Mouse (Mus musculus) CH12.LX (cell line): ENCODE data around the gene Pou5f1. TPM values are rescaled to one million over a fixed set of nuclear protein-coding genes. Genes with fewer than 3 reads are reported as not detected.

Source experiments
- DNase-seq: peaks from one replicate; pipeline ENCODE4 v3.0.0-alpha.2; 2013; ENCODE audit errors: extremely low read depth
- H3K27ac ChIP-seq: 2 replicates; pipeline ENCODE4 v1.5.1; 2012; ENCODE audit warnings: low read depth, mild to moderate bottlenecking, control low read depth, moderate library complexity; ENCODE audit not compliant: insufficient read depth
- H3K27me3 ChIP-seq: replicated peaks from 2 replicates; pipeline ENCODE3; 2012; ENCODE audit warnings: inconsistent platforms
- H3K36me3 ChIP-seq, 2 experiments: replicated peaks in 1 of 2; 2 replicates each; pipeline versions ENCODE3 to v1.6.1; 2012; ENCODE audit warnings: inconsistent platforms in 1 of 2, low read length in 1 of 2, mild to moderate bottlenecking in 1 of 2, mixed read lengths in 1 of 2, moderate library complexity in 1 of 2; ENCODE audit not compliant: control insufficient read depth in 1 of 2, insufficient read depth in 1 of 2
- H3K4me1 ChIP-seq, 2 experiments: 2 replicates each; pipeline ENCODE4 v1.6.1; 2012; ENCODE audit warnings: inconsistent platforms in 1 of 2, moderate library complexity in 1 of 2; ENCODE audit not compliant: insufficient read depth in 2 of 2, control insufficient read depth in 1 of 2
- H3K4me2 ChIP-seq: 2 replicates; pipeline ENCODE4 v1.6.1; 2012; ENCODE audit warnings: low read depth, mild to moderate bottlenecking, control low read depth; ENCODE audit not compliant: poor library complexity, insufficient read depth, severe bottlenecking
- H3K4me3 ChIP-seq, 3 experiments: fragments of 150-350 bp in 1 of 3; sonication (generic) in 1 of 3; replicated peaks in 1 of 3; 2 replicates each; pipeline versions ENCODE3 to v1.5.1; 2011 to 2012; ENCODE audit warnings: low read depth in 2 of 3, low read length in 2 of 3, mild to moderate bottlenecking in 2 of 3, moderate library complexity in 2 of 3, control low read depth in 1 of 3, improper control_type of control experiment in 1 of 3, inconsistent platforms in 1 of 3, mixed read lengths in 1 of 3; ENCODE audit not compliant: poor library complexity in 1 of 3
- H3K79me2 ChIP-seq: replicated peaks from 2 replicates; pipeline ENCODE4 v1.6.1; 2012; ENCODE audit warnings: mild to moderate bottlenecking, moderate library complexity; ENCODE audit not compliant: control insufficient read depth, poor library complexity, insufficient read depth, severe bottlenecking; ENCODE audit errors: extremely low read depth
- H3K9ac ChIP-seq: 2 replicates; pipeline ENCODE4 v1.6.1; 2012; ENCODE audit warnings: low read depth, mild to moderate bottlenecking, control low read depth, moderate library complexity; ENCODE audit not compliant: insufficient read depth
- H3K9me3 ChIP-seq: replicated peaks from 2 replicates; pipeline ENCODE3; 2012; ENCODE audit warnings: low read length, inconsistent platforms, mixed read lengths
- CHD1 ChIP-seq: IDR thresholded peaks from 2 replicates; pipeline ENCODE4 v1.6.1; 2012; ENCODE audit warnings: low read depth, low read length, improper control_type of control experiment, inconsistent platforms
- CHD2 ChIP-seq: IDR thresholded peaks from 2 replicates; pipeline ENCODE4 v1.6.1; 2011; ENCODE audit warnings: low read length, improper control_type of control experiment
- CTCF ChIP-seq, 2 experiments: IDR thresholded peaks in 1 of 2; conservative IDR thresholded peaks in 1 of 2; 2 replicates each; pipeline ENCODE4 v1.5.1; 2011 to 2012; ENCODE audit warnings: low read depth in 2 of 2, low read length in 2 of 2, improper control_type of control experiment in 1 of 2, inconsistent platforms in 1 of 2, mild to moderate bottlenecking in 1 of 2, moderate library complexity in 1 of 2
- ELF1 ChIP-seq: IDR thresholded peaks from 2 replicates; pipeline ENCODE4 v1.6.1; 2014; ENCODE audit warnings: low read depth, mild to moderate bottlenecking, inconsistent platforms, low read length, improper control_type of control experiment
- EP300 ChIP-seq: IDR thresholded peaks from 2 replicates; pipeline ENCODE4 v1.6.1; 2011; ENCODE audit warnings: low read length, improper control_type of control experiment
- ETS1 ChIP-seq: conservative IDR thresholded peaks from 2 replicates; pipeline ENCODE4 v1.6.1; 2012; ENCODE audit warnings: low read depth, mild to moderate bottlenecking, inconsistent platforms, low read length, improper control_type of control experiment, moderate library complexity
- HCFC1 ChIP-seq: IDR thresholded peaks from 2 replicates; pipeline ENCODE4 v1.6.1; 2012; ENCODE audit warnings: low read depth, mild to moderate bottlenecking, inconsistent platforms, low read length, improper control_type of control experiment
- IRF4 ChIP-seq: IDR thresholded peaks from 2 replicates; pipeline ENCODE4 v1.6.1; 2014; ENCODE audit warnings: low read depth, mild to moderate bottlenecking, inconsistent platforms, low read length, improper control_type of control experiment
- KAT2A ChIP-seq: IDR thresholded peaks from 2 replicates; pipeline ENCODE4 v1.6.1; 2012; ENCODE audit warnings: low read length, improper control_type of control experiment, inconsistent platforms; ENCODE audit not compliant: insufficient replicate concordance
- MAFK ChIP-seq: IDR thresholded peaks from 2 replicates; pipeline ENCODE4 v1.6.1; 2011; ENCODE audit warnings: low read length, improper control_type of control experiment; ENCODE audit not compliant: insufficient replicate concordance
- MEF2A ChIP-seq: IDR thresholded peaks from 2 replicates; pipeline ENCODE4 v1.6.1; 2014; ENCODE audit warnings: low read depth, mild to moderate bottlenecking, inconsistent platforms, low read length, improper control_type of control experiment, borderline replicate concordance
- MXI1 ChIP-seq: IDR thresholded peaks from 2 replicates; pipeline ENCODE4 v1.6.1; 2011; ENCODE audit warnings: mild to moderate bottlenecking, low read depth, low read length, improper control_type of control experiment
- NRF1 ChIP-seq: IDR thresholded peaks from 2 replicates; pipeline ENCODE4 v1.6.1; 2014; ENCODE audit warnings: low read depth, mild to moderate bottlenecking, inconsistent platforms, low read length, improper control_type of control experiment, moderate library complexity
- POLR2AphosphoS2 ChIP-seq: IDR thresholded peaks from 2 replicates; pipeline ENCODE4 v1.6.1; 2011; ENCODE audit warnings: low read depth, low read length, improper control_type of control experiment
- RAD21 ChIP-seq: IDR thresholded peaks from 2 replicates; pipeline ENCODE4 v1.6.1; 2011; ENCODE audit warnings: low read depth, mild to moderate bottlenecking, low read length, improper control_type of control experiment, moderate library complexity
- RCOR1 ChIP-seq: conservative IDR thresholded peaks from 2 replicates; pipeline ENCODE4 v1.6.1; 2012; ENCODE audit warnings: low read depth, mild to moderate bottlenecking, inconsistent platforms, low read length, improper control_type of control experiment
- SMC3 ChIP-seq: IDR thresholded peaks from 2 replicates; pipeline ENCODE4 v1.6.1; 2011; ENCODE audit warnings: low read depth, low read length, improper control_type of control experiment
- USF2 ChIP-seq: conservative IDR thresholded peaks from 2 replicates; pipeline ENCODE4 v1.6.1; 2011; ENCODE audit warnings: low read depth, low read length, improper control_type of control experiment
- ZC3H11A ChIP-seq: IDR thresholded peaks from 2 replicates; pipeline ENCODE4 v1.6.1; 2012; ENCODE audit warnings: low read depth, mild to moderate bottlenecking, inconsistent platforms, low read length, improper control_type of control experiment
- dilution Hi-C: fragments of 300-500 bp; cut with MboI; formaldehyde crosslinking; loops from 2 replicates; pipeline ENCODE4 v1.14.3; 2020; ENCODE audit warnings: low sequenced_read_pairs; ENCODE audit not compliant: extremely low pct_unique_long_range_greater_than_20kb, extremely low pct_ligation_motif_present
- in situ Hi-C: fragments of 300-500 bp; cut with MboI; formaldehyde crosslinking; loops from 3 replicates; pipeline ENCODE4 v1.14.3; 2019; ENCODE audit warnings: low sequenced_read_pairs, low pct_ligation_motif_present, low pct_unique_long_range_greater_than_20kb, mixed read lengths
- polyA plus RNA-seq: library from polyadenylated mRNA; unstranded; fragments of >175 nt; gene quantifications from 2 replicates; pipeline ENCODE4 v1.2.1, GENCODE M21; 2012; ENCODE audit warnings: low read depth; ENCODE audit not compliant: insufficient read length
- total RNA-seq, 2 experiments: library from RNA; depleted of rRNA; stranded (reverse); fragments of 300-350 nt in 1 of 2; fragments of >200 nt in 1 of 2; gene quantifications; 2 replicates each; pipeline ENCODE4 v1.2.3; 2012 to 2014

The Pou5f1 gene
- total and polyA plus RNA-seq, 3 experiments = 0.13 TPM; not detected in 2

DNA sequence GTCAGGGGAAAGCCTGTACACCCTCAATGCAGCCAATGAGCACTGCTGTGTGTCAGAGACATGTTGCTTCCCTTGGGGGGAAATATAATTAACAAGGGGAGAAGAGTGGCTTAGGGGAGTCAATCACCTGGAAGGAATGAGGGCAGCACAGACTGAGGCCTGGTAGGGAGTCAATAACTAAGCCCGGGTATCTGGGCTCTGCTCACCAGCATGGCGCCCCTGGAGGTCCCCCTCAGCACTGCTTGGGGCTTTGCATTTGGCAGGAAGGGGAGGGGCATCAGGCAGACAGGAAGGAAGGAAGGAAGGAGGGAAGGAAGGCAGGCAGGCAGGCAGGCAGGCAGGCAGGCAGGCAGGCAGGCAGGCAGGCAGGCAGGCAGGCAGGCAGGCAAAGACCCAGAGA, 41.6 kb downstream of the Pou5f1 start:
- H3K4me1 ChIP-seq = peaks cover 21 to 44% of the 10 kb centered on the region in 2 experiments
- no peaks in the 10 kb centered on the region for H3K79me2 ChIP-seq
- DNase-seq = no peak
- H3K9me3 ChIP-seq = peaks cover 3% of the 10 kb centered on the region
- no peak for TF ChIP-seq EP300
- no peak for TF ChIP-seq ZC3H11A
- no peak for TF ChIP-seq SMC3
- no peak for TF ChIP-seq ETS1
- no peak for TF ChIP-seq MEF2A
- no peak for TF ChIP-seq MXI1
- no peak for TF ChIP-seq ELF1
- no peak for TF ChIP-seq POLR2AphosphoS2
- TF ChIP-seq CTCF (conservative IDR thresholded peaks at IDR 0.05 in 1 of 2, IDR thresholded peaks at IDR 0.05 in 1 of 2; ENCODE audit: low read depth in 2 of 2, low read length in 2 of 2) = no peak
- TF ChIP-seq NRF1 = no peak
- TF ChIP-seq KAT2A = no peak
- no peak for TF ChIP-seq MAFK
- TF ChIP-seq CHD2 = no peak
- TF ChIP-seq CHD1 = no peak
- TF ChIP-seq RCOR1 = no peak
- TF ChIP-seq, all 38 proteins: peak for 0
- dilution Hi-C loops (no loop called here), in situ Hi-C loops (no loop called here)
- Histone ChIP-seq H3K36me3 (no peaks in the 10 kb centered on the region), H3K4me2 (no peak overlapping the region), H3K27me3 (peaks cover 2% of the 10 kb centered on the region), H3K27ac (no peak overlapping the region), H3K9ac (no peak overlapping the region), H3K4me3 (no peak overlapping the region)

DNA sequence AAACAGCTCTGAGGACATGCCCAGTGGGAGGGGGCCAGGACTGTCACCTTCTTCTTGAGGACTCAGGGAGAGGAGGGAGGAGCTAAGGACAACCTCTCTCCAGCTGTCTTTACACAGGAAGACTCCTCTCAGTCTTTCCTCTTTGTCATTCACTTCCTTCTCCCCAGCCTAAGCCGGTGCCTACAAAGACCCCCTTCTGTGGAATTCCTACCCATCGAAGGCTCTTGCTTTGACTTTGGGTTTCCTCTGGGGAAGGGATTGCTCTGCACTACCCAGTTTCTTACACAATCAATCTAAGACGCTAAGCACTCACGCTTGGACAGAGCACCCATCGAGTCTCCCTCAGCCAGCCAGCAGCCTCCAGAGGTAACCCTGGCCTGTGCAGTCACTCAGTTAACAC, 42.8 kb downstream of the Pou5f1 start:
- in situ Hi-C loops (no loop called here), dilution Hi-C loops (no loop called here)
- Histone ChIP-seq H3K36me3 (no peaks in the 10 kb centered on the region), H3K4me2 (no peak overlapping the region), H3K4me1 (peaks cover 15 to 44% of the 10 kb centered on the region in 2 experiments), H3K27me3 (peaks cover 2% of the 10 kb centered on the region), H3K9ac (no peak overlapping the region), H3K27ac (no peak overlapping the region), H3K79me2 (no peaks in the 10 kb centered on the region), H3K4me3 (no peak overlapping the region), H3K9me3 (peaks cover 3% of the 10 kb centered on the region)
- no peak for DNase-seq
- TF ChIP-seq RAD21 (no peak), IRF4 (no peak), HCFC1 (no peak), KAT2A (no peak), USF2 (no peak)
